11 mouse cellular contexts compared by ENCODE assay signal in genomic region chr19:17498586-17499235, GRCm38 (mm10).
DNase-seq lines count a peak whose midpoint lies in the region; ATAC-seq and TF ChIP-seq lines count a peak whose summit lies in the region.
"Had no signal": no experiment of that assay in that cellular context is flagged by ENCODE, and none has a peak within 500 bp of the region (broad histone marks: within the 10 kb centered on the region; RNA-seq: fewer than 3 reads in every experiment).

No protein-coding gene starts in this region.

- ATAC-seq in megakaryocyte progenitor cell, adult 5-6 weeks (replicated peaks; ENCODE audit: poor library complexity) = no peak

- DNase-seq in adrenal gland, adult (ENCODE audit: inconsistent age in 2 of 2, low spot score in 1 of 2) = peak; percentile 14 to 79
- no peak for DNase-seq in adrenal gland, postnatal 25 days
- DNase-seq in lung, adult 18-20 months = peak; percentile 25 to 44
- no peak for DNase-seq in lung, adult 2 months
- peak; percentile 38 to 42 for DNase-seq in heart, postnatal 10 days
- DNase-seq in skeletal muscle tissue, adult 2 months (ENCODE audit: low read depth, low spot score) = peak; percentile 84
- no peak for DNase-seq in spleen, postnatal 10 days (ENCODE audit: low spot score in 2 of 2)
- DNase-seq: kidney, adult 11 months; left cerebral cortex, postnatal 4 days had no signal

- no peak for TF ChIP-seq POLR2A in lung, adult 2 months (IDR thresholded peaks at IDR 0.05; ENCODE audit: borderline replicate concordance, extremely low read depth, low read depth, low read length)

- H3K4me3 ChIP-seq in lung, adult 2 months (replicated peaks; ENCODE audit: extremely low read depth, low read depth, low read length) = no peak overlapping the region
- H3K4me3 ChIP-seq: embryonic facial prominence, embryonic 15.5 days had no signal

- 63% methylated on average over 7 of the region's 7 CpGs for whole genome bisulfite sequencing in lung, adult 2 months

- H3K4me1 ChIP-seq in lung, adult 2 months (ENCODE audit: control insufficient read depth, insufficient read depth, low read length) = no peaks in the 10 kb centered on the region
- H3K4me1 ChIP-seq: embryonic facial prominence, embryonic 15.5 days had no signal

- no peak for TF ChIP-seq CTCF in lung, adult 2 months (IDR thresholded peaks at IDR 0.05; ENCODE audit: insufficient read depth, low read length)

- intact Hi-C loops in heart, postnatal 10 days (cut with DNase I) = no loop called here

Comparison
In these comparisons a context has a peak if more than half of its experiments do, and no peak if none do; other contexts are left out.
1. DNase-seq: peak in adrenal gland, adult (2 of 2), lung, adult 18-20 months (2 of 2), heart, postnatal 10 days (2 of 2) and skeletal muscle tissue, adult 2 months (single experiment); none in adrenal gland, postnatal 25 days (single experiment), lung, adult 2 months (single experiment) and spleen, postnatal 10 days (0 of 2).